Mouse (Mus musculus): Measurements from ENCODE around the gene Mrm3.

- TF ChIP-seq GATA1 (IDR thresholded peaks at IDR 0.05; ENCODE audit: low read length) = no peak
- no peak for TF ChIP-seq TAL1 (IDR thresholded peaks at IDR 0.05; ENCODE audit: low read length)
These were observed 45.1 kb downstream of the Mrm3 start for GRCm38 (mm10) chr11:76288645-76289044.
